Mouse (Mus musculus): ENCODE measurements around the gene Ier3. TPM values are rescaled to one million over a fixed set of nuclear protein-coding genes. Genes with fewer than 3 reads are reported as not detected.

The Ier3 gene
- polyA plus RNA-seq, 1 experiment, result 31.3 TPM

DNA sequence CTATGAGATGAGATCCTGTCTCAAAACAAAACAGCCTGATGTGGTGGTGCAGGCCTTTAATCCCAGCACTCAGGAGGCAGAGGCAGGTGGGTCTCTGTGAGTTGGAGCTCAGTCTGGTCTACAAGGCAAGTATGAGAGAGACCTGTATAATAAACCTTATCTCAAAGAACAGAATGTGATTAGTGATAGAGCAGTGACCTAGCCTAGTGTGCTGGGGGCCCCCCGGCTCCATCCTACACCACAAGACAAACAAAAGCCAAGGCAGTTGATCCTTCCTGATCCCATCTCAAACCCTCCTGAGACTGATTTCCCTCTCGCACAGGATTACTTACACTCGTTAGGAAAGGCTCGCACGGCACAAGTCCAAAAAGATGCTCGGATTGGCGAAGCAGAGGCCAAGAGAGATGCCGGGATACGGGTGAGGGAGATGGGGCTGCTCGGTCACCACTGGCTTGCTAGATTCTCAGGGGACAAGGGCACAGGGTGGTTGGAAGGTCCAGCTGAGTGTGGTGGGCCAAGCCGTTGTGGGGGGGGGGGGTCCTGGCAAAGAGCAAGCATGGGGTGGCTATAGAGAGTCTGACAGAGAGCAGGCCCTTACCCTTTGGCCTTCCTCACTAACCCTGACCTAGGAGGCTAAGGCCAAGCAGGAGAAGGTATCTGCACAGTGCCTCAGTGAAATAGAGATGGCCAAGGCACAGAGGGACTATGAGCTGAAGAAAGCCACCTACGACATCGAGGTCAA lies 3.8 kb downstream of the Ier3 start:
- H3K9ac ChIP-seq (ENCODE audit: low read depth, poor library complexity, severe bottlenecking), result no peak overlapping the region
- peaks cover 2% of the 10 kb centered on the region for H3K4me1 ChIP-seq (ENCODE audit: control insufficient read depth, insufficient read depth, low read length)
- TF ChIP-seq EP300 (IDR thresholded peaks at IDR 0.05; ENCODE audit: insufficient read depth, low read depth, low read length) (no peak), POLR2A (IDR thresholded peaks at IDR 0.05; ENCODE audit: insufficient read depth, low read length) (no peak), CTCF (IDR thresholded peaks at IDR 0.05; ENCODE audit: low read depth, low read length) (no peak)
- H3K36me3 ChIP-seq (ENCODE audit: control insufficient read depth, insufficient read depth, low read length, poor library complexity, severe bottlenecking), result no peaks in the 10 kb centered on the region; the same call in 1 of the 2 replicates
- no peaks in the 10 kb centered on the region for H3K27me3 ChIP-seq (ENCODE audit: control insufficient read depth, insufficient read depth, low read length, poor library complexity, severe bottlenecking)
- no peak overlapping the region for H3K27ac ChIP-seq (ENCODE audit: insufficient read depth, low read length)
- H3K4me3 ChIP-seq (ENCODE audit: low read depth, low read length), result no peak overlapping the region
- H3K9me3 ChIP-seq (replicated peaks; ENCODE audit: control insufficient read depth, insufficient read depth, low read length, poor library complexity, severe bottlenecking), result no peaks in the 10 kb centered on the region

DNA sequence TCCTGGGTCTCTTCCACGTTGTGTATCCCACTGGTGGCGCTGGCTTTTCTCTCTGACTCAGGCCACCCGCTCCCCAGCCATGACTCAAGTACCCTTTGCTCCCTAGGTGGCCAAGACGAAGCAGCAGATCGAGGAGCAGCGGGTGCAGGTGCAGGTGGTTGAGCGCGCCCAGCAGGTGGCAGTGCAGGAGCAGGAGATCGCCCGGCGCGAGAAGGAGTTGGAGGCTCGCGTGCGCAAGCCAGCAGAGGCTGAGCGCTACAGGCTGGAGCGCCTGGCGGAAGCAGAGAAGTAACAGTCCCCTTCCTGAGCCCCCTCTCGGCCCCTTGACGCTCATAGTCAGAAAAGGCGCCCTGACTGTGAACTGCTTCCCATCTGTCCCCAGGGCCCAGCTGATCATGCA lies 8.3 kb downstream of the Ier3 start:
- Histone ChIP-seq H3K4me1 (ENCODE audit: control insufficient read depth, insufficient read depth, low read length) (no peaks in the 10 kb centered on the region), H3K4me3 (ENCODE audit: low read depth, low read length) (no peak overlapping the region), H3K27ac (ENCODE audit: insufficient read depth, low read length) (no peak overlapping the region), H3K36me3 (ENCODE audit: control insufficient read depth, insufficient read depth, low read length, poor library complexity, severe bottlenecking) (peaks cover 12% of the 10 kb centered on the region), H3K9me3 (replicated peaks; ENCODE audit: control insufficient read depth, insufficient read depth, low read length, poor library complexity, severe bottlenecking) (no peaks in the 10 kb centered on the region), H3K27me3 (ENCODE audit: control insufficient read depth, insufficient read depth, low read length, poor library complexity, severe bottlenecking) (no peaks in the 10 kb centered on the region), H3K9ac (ENCODE audit: low read depth, poor library complexity, severe bottlenecking) (no peak overlapping the region)
- TF ChIP-seq POLR2A (IDR thresholded peaks at IDR 0.05; ENCODE audit: insufficient read depth, low read length) (no peak), EP300 (IDR thresholded peaks at IDR 0.05; ENCODE audit: insufficient read depth, low read depth, low read length) (peak; percentile 51; the same call in 1 of the 2 replicates), CTCF (IDR thresholded peaks at IDR 0.05; ENCODE audit: low read depth, low read length) (peak; percentile 94)

DNA sequence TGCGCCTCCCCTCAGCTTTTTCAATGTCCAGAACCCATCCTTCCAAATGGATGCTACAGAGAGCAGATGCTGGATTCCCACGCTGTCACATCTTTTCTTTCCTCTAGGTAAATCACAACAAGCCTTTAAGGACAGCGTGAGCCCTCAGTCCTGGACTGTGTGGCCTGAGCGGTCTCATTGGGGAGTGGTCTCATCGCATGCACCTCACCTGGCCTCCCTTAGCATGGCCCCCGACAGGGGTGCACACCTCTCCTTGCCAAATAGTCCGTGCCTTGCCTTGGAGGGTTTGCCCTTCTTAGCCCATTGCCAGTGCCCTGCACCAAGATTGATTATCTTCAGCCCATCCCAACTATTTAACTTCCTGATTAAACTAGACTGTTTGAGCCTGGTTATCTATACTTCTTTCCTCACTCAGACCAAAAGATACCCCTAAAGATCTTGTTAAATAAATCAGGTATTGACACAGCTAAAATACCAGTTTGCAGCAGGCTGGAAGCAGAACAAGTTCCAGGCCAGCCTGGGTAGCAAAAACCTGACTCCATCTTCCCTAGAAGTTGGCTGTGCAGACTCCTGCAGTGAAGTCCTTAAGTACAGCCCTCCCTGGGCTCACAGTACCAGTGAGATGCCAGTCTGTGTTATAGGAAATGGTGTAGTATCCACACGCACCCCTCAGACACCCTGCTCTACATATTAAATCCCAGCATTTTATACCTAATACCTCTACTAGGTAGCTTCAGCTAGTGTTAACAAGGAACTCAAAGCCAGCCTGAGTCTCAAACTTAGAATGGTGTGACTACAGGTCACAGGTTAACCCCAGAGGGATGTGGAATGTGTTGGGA lies 11.1 kb downstream of the Ier3 start:
- H3K36me3 ChIP-seq (ENCODE audit: control insufficient read depth, insufficient read depth, low read length, poor library complexity, severe bottlenecking), result peaks cover 35% of the 10 kb centered on the region
- H3K27ac ChIP-seq (ENCODE audit: insufficient read depth, low read length), result no peak overlapping the region
- no peak overlapping the region for H3K9ac ChIP-seq (ENCODE audit: low read depth, poor library complexity, severe bottlenecking)
- H3K4me3 ChIP-seq (ENCODE audit: low read depth, low read length), result no peak overlapping the region
- no peaks in the 10 kb centered on the region for H3K9me3 ChIP-seq (replicated peaks; ENCODE audit: control insufficient read depth, insufficient read depth, low read length, poor library complexity, severe bottlenecking)
- H3K4me1 ChIP-seq (ENCODE audit: control insufficient read depth, insufficient read depth, low read length), result no peaks in the 10 kb centered on the region
- TF ChIP-seq CTCF (IDR thresholded peaks at IDR 0.05; ENCODE audit: low read depth, low read length) (no peak), EP300 (IDR thresholded peaks at IDR 0.05; ENCODE audit: insufficient read depth, low read depth, low read length) (no peak), POLR2A (IDR thresholded peaks at IDR 0.05; ENCODE audit: insufficient read depth, low read length) (no peak)
- H3K27me3 ChIP-seq (ENCODE audit: control insufficient read depth, insufficient read depth, low read length, poor library complexity, severe bottlenecking), result no peaks in the 10 kb centered on the region

DNA sequence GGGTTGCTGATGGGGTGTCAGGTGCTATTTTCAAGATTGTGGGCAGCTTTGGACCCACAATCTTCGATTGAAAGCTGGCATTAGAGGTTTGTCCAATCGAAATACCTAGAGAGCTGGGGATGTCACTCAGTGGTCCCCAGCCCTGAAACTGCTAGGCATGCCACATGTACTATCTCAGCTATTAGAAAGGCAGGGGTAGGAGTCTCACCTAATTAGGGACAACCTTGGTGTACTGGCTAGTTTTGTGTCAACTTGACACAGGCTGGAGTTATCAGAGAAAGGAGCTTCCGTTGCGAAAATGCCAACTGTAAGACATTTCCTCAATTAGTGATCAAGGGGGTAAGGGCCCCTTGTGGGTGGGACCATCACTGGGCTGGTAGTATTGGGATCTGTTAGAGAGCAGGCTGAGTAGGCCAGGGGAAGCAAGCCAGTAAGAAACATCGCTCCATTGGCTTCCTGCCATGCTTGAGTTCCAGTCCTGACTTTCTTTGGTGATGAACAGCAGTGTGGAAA lies 11.8 kb downstream of the Ier3 start:
- no peaks in the 10 kb centered on the region for H3K4me1 ChIP-seq (ENCODE audit: control insufficient read depth, insufficient read depth, low read length)
- no peak for TF ChIP-seq CTCF (IDR thresholded peaks at IDR 0.05; ENCODE audit: low read depth, low read length)
- TF ChIP-seq EP300 (IDR thresholded peaks at IDR 0.05; ENCODE audit: insufficient read depth, low read depth, low read length), result no peak
- H3K9me3 ChIP-seq (replicated peaks; ENCODE audit: control insufficient read depth, insufficient read depth, low read length, poor library complexity, severe bottlenecking), result no peaks in the 10 kb centered on the region
- H3K4me3 ChIP-seq (ENCODE audit: low read depth, low read length), result no peak overlapping the region
- H3K27me3 ChIP-seq (ENCODE audit: control insufficient read depth, insufficient read depth, low read length, poor library complexity, severe bottlenecking), result no peaks in the 10 kb centered on the region
- H3K9ac ChIP-seq (ENCODE audit: low read depth, poor library complexity, severe bottlenecking), result no peak overlapping the region
- H3K27ac ChIP-seq (ENCODE audit: insufficient read depth, low read length), result no peak overlapping the region
- peaks cover 35% of the 10 kb centered on the region for H3K36me3 ChIP-seq (ENCODE audit: control insufficient read depth, insufficient read depth, low read length, poor library complexity, severe bottlenecking)

DNA sequence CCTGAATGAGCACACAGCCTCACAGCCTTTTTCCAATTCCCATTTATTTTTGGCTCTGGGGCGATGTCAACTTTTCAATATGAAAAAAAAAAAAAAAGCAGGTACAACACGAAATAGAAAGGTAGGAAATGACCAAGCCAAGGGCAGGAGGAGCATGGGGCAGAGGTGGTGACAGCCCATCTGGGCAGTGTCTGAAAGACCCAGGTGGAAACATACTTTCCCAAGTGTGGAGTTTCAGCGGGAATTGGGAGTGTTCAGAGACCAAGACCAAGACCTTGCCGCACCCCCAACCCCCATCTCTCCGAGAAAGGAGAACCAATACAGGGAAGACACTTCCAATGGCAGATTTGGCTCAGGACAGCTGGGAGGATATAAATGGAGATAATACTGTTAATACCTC lies 12.4 kb downstream of the Ier3 start:
- H3K4me3 ChIP-seq (ENCODE audit: low read depth, low read length), result no peak overlapping the region
- no peaks in the 10 kb centered on the region for H3K27me3 ChIP-seq (ENCODE audit: control insufficient read depth, insufficient read depth, low read length, poor library complexity, severe bottlenecking)
- no peak overlapping the region for H3K9ac ChIP-seq (ENCODE audit: low read depth, poor library complexity, severe bottlenecking)

More for the DNA sequence above, 12.4 kb downstream of the Ier3 start:
- TF ChIP-seq POLR2A (IDR thresholded peaks at IDR 0.05; ENCODE audit: insufficient read depth, low read length) (no peak), CTCF (IDR thresholded peaks at IDR 0.05; ENCODE audit: low read depth, low read length) (no peak), EP300 (IDR thresholded peaks at IDR 0.05; ENCODE audit: insufficient read depth, low read depth, low read length) (no peak)
- Histone ChIP-seq H3K27ac (ENCODE audit: insufficient read depth, low read length) (no peak overlapping the region; the same call in 1 of the 2 replicates), H3K9me3 (replicated peaks; ENCODE audit: control insufficient read depth, insufficient read depth, low read length, poor library complexity, severe bottlenecking) (no peaks in the 10 kb centered on the region), H3K4me1 (ENCODE audit: control insufficient read depth, insufficient read depth, low read length) (no peaks in the 10 kb centered on the region), H3K36me3 (ENCODE audit: control insufficient read depth, insufficient read depth, low read length, poor library complexity, severe bottlenecking) (peaks cover 35% of the 10 kb centered on the region)

Measured in ES-Bruce4 (cell line).